Mouse (Mus musculus): ENCODE measurements around the gene Mdh1b. TPM values are rescaled to one million over a fixed set of nuclear protein-coding genes. Genes with fewer than 3 reads are reported as not detected.

The Mdh1b gene
- total RNA-seq (2017): not detected in 2 replicates

- ATAC-seq (replicated peaks; ENCODE audit: low read depth, poor library complexity, severe bottlenecking): peak; percentile 99
These were observed at the start of gene Mdh1b, which contains the start of gene Fastkd2 for GRCm38 (mm10) chr1:63730240-63730771. Gene Mdh1b, minus strand, starts transcription at chr1:63730318. Gene Fastkd2, plus strand, starts transcription at chr1:63730614.

GRCm38 (mm10) chr1:63776902-63777630 lies 46.9 kb upstream of the Mdh1b start:
- no peak for ATAC-seq (replicated peaks; ENCODE audit: low read depth, poor library complexity, severe bottlenecking)

GRCm38 (mm10) chr1:63776396-63776795 lies 46.3 kb upstream of the Mdh1b start:
- no peak for ATAC-seq (replicated peaks; ENCODE audit: low read depth, poor library complexity, severe bottlenecking)

- no peak for ATAC-seq (replicated peaks; ENCODE audit: low read depth, poor library complexity, severe bottlenecking)
These were observed 40.2 kb upstream of the Mdh1b start for GRCm38 (mm10) chr1:63770309-63770708.

- ATAC-seq (replicated peaks; ENCODE audit: low read depth, poor library complexity, severe bottlenecking): no peak
These were observed 39.0 kb upstream of the Mdh1b start, which contains the start of gene 4933402D24Rik for GRCm38 (mm10) chr1:63769167-63769566. Gene 4933402D24Rik, minus strand, starts transcription at chr1:63769267.

GRCm38 (mm10) chr1:63768112-63768511 lies 38.0 kb upstream of the Mdh1b start:
- no peak for ATAC-seq (replicated peaks; ENCODE audit: low read depth, poor library complexity, severe bottlenecking)

GRCm38 (mm10) chr1:63764395-63764794 lies 34.3 kb upstream of the Mdh1b start:
- ATAC-seq (replicated peaks; ENCODE audit: low read depth, poor library complexity, severe bottlenecking): no peak

GRCm38 (mm10) chr1:63763881-63764386 lies 33.8 kb upstream of the Mdh1b start:
- no peak for ATAC-seq (replicated peaks; ENCODE audit: low read depth, poor library complexity, severe bottlenecking)

- peak; percentile 72 for ATAC-seq (replicated peaks; ENCODE audit: low read depth, poor library complexity, severe bottlenecking)
These were observed 33.1 kb upstream of the Mdh1b start for GRCm38 (mm10) chr1:63763212-63763694.

GRCm38 (mm10) chr1:63756005-63756404 lies 25.9 kb upstream of the Mdh1b start:
- no peak for ATAC-seq (replicated peaks; ENCODE audit: low read depth, poor library complexity, severe bottlenecking)

- ATAC-seq (replicated peaks; ENCODE audit: low read depth, poor library complexity, severe bottlenecking): no peak
These were observed 322 bp downstream of the Mdh1b start for GRCm38 (mm10) chr1:63729796-63730195.

GRCm38 (mm10) chr1:63720161-63720560 lies 10.0 kb downstream of the Mdh1b start:
- no peak for ATAC-seq (replicated peaks; ENCODE audit: low read depth, poor library complexity, severe bottlenecking)

- ATAC-seq (replicated peaks; ENCODE audit: low read depth, poor library complexity, severe bottlenecking): no peak
These were observed 21.2 kb downstream of the Mdh1b start for GRCm38 (mm10) chr1:63708876-63709275.

- ATAC-seq (replicated peaks; ENCODE audit: low read depth, poor library complexity, severe bottlenecking): no peak
These were observed 24.4 kb downstream of the Mdh1b start for GRCm38 (mm10) chr1:63705733-63706132.

GRCm38 (mm10) chr1:63696861-63697260 lies 33.3 kb downstream of the Mdh1b start:
- no peak for ATAC-seq (replicated peaks; ENCODE audit: low read depth, poor library complexity, severe bottlenecking)

GRCm38 (mm10) chr1:63686827-63687226 lies 43.3 kb downstream of the Mdh1b start, which contains the start of gene Dytn:
Gene Dytn, minus strand, starts transcription at chr1:63686927.
- no peak for ATAC-seq (replicated peaks; ENCODE audit: low read depth, poor library complexity, severe bottlenecking)

GRCm38 (mm10) chr1:63675975-63676374 lies 54.1 kb downstream of the Mdh1b start:
- no peak for ATAC-seq (replicated peaks; ENCODE audit: low read depth, poor library complexity, severe bottlenecking)

- ATAC-seq (replicated peaks; ENCODE audit: low read depth, poor library complexity, severe bottlenecking): peak; percentile 93
These were observed 61.3 kb downstream of the Mdh1b start for GRCm38 (mm10) chr1:63668852-63669160.

- ATAC-seq (replicated peaks; ENCODE audit: low read depth, poor library complexity, severe bottlenecking): no peak
These were observed 61.9 kb downstream of the Mdh1b start for GRCm38 (mm10) chr1:63667949-63668851.

- ATAC-seq (replicated peaks; ENCODE audit: low read depth, poor library complexity, severe bottlenecking): no peak
These were observed 62.7 kb downstream of the Mdh1b start for GRCm38 (mm10) chr1:63667201-63667948.

All from common myeloid progenitor, adult 5-6 weeks (primary cell).